Comparison of ENCODE assay signal across 10 mouse cellular contexts in the genomic region with DNA sequence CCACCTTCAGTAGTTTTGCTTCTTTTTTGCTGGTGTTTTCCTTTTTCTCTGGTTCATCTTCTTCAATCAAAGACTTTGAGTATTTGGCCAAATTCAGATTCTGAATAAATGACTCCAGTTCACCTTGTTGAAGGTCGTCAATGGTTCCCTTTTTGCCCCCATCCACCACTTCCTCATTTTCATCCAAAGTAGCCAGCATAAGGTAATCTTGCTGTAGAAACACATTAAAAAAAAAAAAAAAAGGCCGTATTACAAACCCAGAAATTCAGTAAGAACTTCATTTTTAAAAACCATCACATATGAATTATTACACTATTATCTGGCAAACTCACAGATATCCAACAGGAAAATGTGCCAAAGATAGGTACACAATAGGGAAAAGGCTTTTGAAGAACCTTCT. TPM values are rescaled to one million over a fixed set of nuclear protein-coding genes. Genes with fewer than 3 reads are reported as not detected.
A peak's percentile ranks its signal among the peaks of the same experiment; 100 is the strongest.
DNase-seq lines count a peak whose midpoint lies in the region; ATAC-seq lines count a peak whose summit lies in the region.
"Had no signal": no experiment of that assay in that cellular context is flagged by ENCODE, and none has a peak within 500 bp of the region (broad histone marks: within the 10 kb centered on the region; RNA-seq: fewer than 3 reads in every experiment).

No protein-coding gene starts in this region.

- no peak for ATAC-seq in megakaryocyte, adult 5-6 weeks (ENCODE audit: poor library complexity, severe bottlenecking)
- no peak for ATAC-seq in forebrain, embryonic 11.5 days (replicated peaks; ENCODE audit: low FRiP score)
- ATAC-seq in limb, embryonic 15.5 days (ENCODE audit: insufficient number of reproducible peaks, low FRiP score, low TSS enrichment, low read depth): no peak
- no peak for ATAC-seq in stomach, embryonic 15.5 days (ENCODE audit: insufficient read depth, low FRiP score, low read depth)

- peaks cover 44% of the 10 kb centered on the region for H3K4me1 ChIP-seq in megakaryocyte, embryonic 14.5 days
- H3K4me1 ChIP-seq in forebrain, embryonic 11.5 days (replicated peaks; ENCODE audit: control insufficient read depth, insufficient read depth, low read length): 0 out of 2 replicates have a peak, but pooled peaks cover 5% of the 10 kb centered on the region
- H3K4me1 ChIP-seq in limb, embryonic 15.5 days: peaks cover 20% of the 10 kb centered on the region; the same call in 1 of the 2 replicates
- H3K4me1 ChIP-seq in stomach, embryonic 15.5 days: 0 out of 2 replicates have a peak, but pooled peaks cover 2% of the 10 kb centered on the region

- WGBS in forebrain, embryonic 11.5 days: 84% methylated on average over 2 of the region's 2 CpGs
- WGBS in limb, embryonic 15.5 days: 83% methylated on average over 2 of the region's 2 CpGs
- 65% methylated on average over 2 of the region's 2 CpGs for WGBS in stomach, embryonic 15.5 days

- H3K27ac ChIP-seq in forebrain, embryonic 11.5 days (ENCODE audit: low read depth, low read length): no peak overlapping the region
- no peak overlapping the region for H3K27ac ChIP-seq in limb, embryonic 15.5 days
- no peak overlapping the region for H3K27ac ChIP-seq in stomach, embryonic 15.5 days

- H3K27me3 ChIP-seq in megakaryocyte, embryonic 14.5 days (replicated peaks): no peaks in the 10 kb centered on the region
- H3K27me3 ChIP-seq in forebrain, embryonic 11.5 days (ENCODE audit: control insufficient read depth, insufficient read depth, low read length): no peaks in the 10 kb centered on the region
- no peaks in the 10 kb centered on the region for H3K27me3 ChIP-seq in limb, embryonic 15.5 days
- H3K27me3 ChIP-seq in stomach, embryonic 15.5 days (replicated peaks): no peaks in the 10 kb centered on the region

- no peak for DNase-seq in forebrain, embryonic 11.5 days (ENCODE audit: low spot score)
- DNase-seq in spleen, postnatal 14 days (ENCODE audit: low spot score in 2 of 2): no peak
- no peak for DNase-seq in ovary, postnatal 10 days (ENCODE audit: low spot score)
- no peak for DNase-seq in frontal cortex, postnatal 25 days (ENCODE audit: low spot score in 2 of 2)
- DNase-seq: kidney, postnatal 4 days had no signal

- H3K36me3 ChIP-seq in megakaryocyte, embryonic 14.5 days (replicated peaks; ENCODE audit: low read length): peaks cover 50% of the 10 kb centered on the region
- no peaks in the 10 kb centered on the region; the same call in 1 of the 2 replicates for H3K36me3 ChIP-seq in forebrain, embryonic 11.5 days (ENCODE audit: control insufficient read depth, insufficient read depth, low read length)
- H3K36me3 ChIP-seq in limb, embryonic 15.5 days: peaks cover 51% of the 10 kb centered on the region
- peaks cover 15% of the 10 kb centered on the region; the same call in 1 of the 2 replicates for H3K36me3 ChIP-seq in stomach, embryonic 15.5 days

- H3K4me3 ChIP-seq in megakaryocyte, embryonic 14.5 days (replicated peaks): peak overlapping the region; percentile 94
- peak overlapping the region; percentile 49 for H3K4me3 ChIP-seq in forebrain, embryonic 11.5 days (ENCODE audit: low read depth, low read length)
- H3K4me3 ChIP-seq in limb, embryonic 15.5 days: peak overlapping the region; percentile 93
- H3K4me3 ChIP-seq in stomach, embryonic 15.5 days (replicated peaks): peak overlapping the region; percentile 88

- H3K9me3 ChIP-seq in megakaryocyte, embryonic 14.5 days: no peaks in the 10 kb centered on the region
- no peaks in the 10 kb centered on the region for H3K9me3 ChIP-seq in forebrain, embryonic 11.5 days (ENCODE audit: control insufficient read depth, low read length)
- H3K9me3 ChIP-seq in limb, embryonic 15.5 days: no peaks in the 10 kb centered on the region
- no peaks in the 10 kb centered on the region for H3K9me3 ChIP-seq in stomach, embryonic 15.5 days

- H3K9ac ChIP-seq in forebrain, embryonic 11.5 days (ENCODE audit: low read length): peak overlapping the region; percentile 62; the same call in 1 of the 2 replicates
- no peak overlapping the region for H3K9ac ChIP-seq in limb, embryonic 15.5 days
- no peak overlapping the region for H3K9ac ChIP-seq in stomach, embryonic 15.5 days

- peak overlapping the region; percentile 70 for H3K4me2 ChIP-seq in forebrain, embryonic 11.5 days (ENCODE audit: low read depth, low read length, severe bottlenecking)
- peak overlapping the region; percentile 71 for H3K4me2 ChIP-seq in limb, embryonic 15.5 days
- peak overlapping the region; percentile 57 for H3K4me2 ChIP-seq in stomach, embryonic 15.5 days

RNA-seq across cellular contexts. Expression of a gene that starts 1.0 kb away (rescaled TPM):
- polyA plus RNA-seq in megakaryocyte, embryonic 14.5 days (2012; ENCODE audit: insufficient read depth, low replicate concordance): 6.0 TPM in 1 of 2 replicates, not detected in the other
- 32.9 and 40.2 TPM in 2 replicates for total RNA-seq in megakaryocyte, adult 5-6 weeks (2015)
- 101 and 115 TPM in 2 replicates for total RNA-seq in megakaryocyte, adult 5-6 weeks (2017)
- polyA plus RNA-seq in forebrain, embryonic 11.5 days (2014; fragmentation: Nextera tagmentation; extraction: Ambion mirVana): 57.6 and 59.9 TPM in 2 replicates
- polyA plus RNA-seq in limb, embryonic 15.5 days (2015; fragmentation: Nextera tagmentation; extraction: Ambion mirVana): 40.6 and 61.9 TPM in 2 replicates
- 54.3 and 54.4 TPM in 2 replicates for polyA plus RNA-seq in stomach, embryonic 15.5 days (2015; fragmentation: Nextera tagmentation; extraction: Ambion mirVana)

RNA-seq across cellular contexts. Expression of a gene that starts 1.1 kb away (rescaled TPM):
- 2.2 TPM in 1 of 2 replicates, not detected in the other for polyA plus RNA-seq in megakaryocyte, embryonic 14.5 days (2012; ENCODE audit: insufficient read depth, low replicate concordance)
- total RNA-seq in megakaryocyte, adult 5-6 weeks (2015): 61.6 and 64.7 TPM in 2 replicates
- 40.6 and 54.7 TPM in 2 replicates for total RNA-seq in megakaryocyte, adult 5-6 weeks (2017)
- 46.1 and 52.7 TPM in 2 replicates for polyA plus RNA-seq in forebrain, embryonic 11.5 days (2014; fragmentation: Nextera tagmentation; extraction: Ambion mirVana)
- 50.5 and 52.4 TPM in 2 replicates for polyA plus RNA-seq in limb, embryonic 15.5 days (2015; fragmentation: Nextera tagmentation; extraction: Ambion mirVana)
- 51.7 and 57.7 TPM in 2 replicates for polyA plus RNA-seq in stomach, embryonic 15.5 days (2015; fragmentation: Nextera tagmentation; extraction: Ambion mirVana)

RNA-seq across cellular contexts. Expression of a gene that starts 19.6 kb away (rescaled TPM):
- 4.5 TPM in 1 of 2 replicates, not detected in the other for polyA plus RNA-seq in megakaryocyte, embryonic 14.5 days (2012; ENCODE audit: insufficient read depth, low replicate concordance)
- 28.2 and 36.8 TPM in 2 replicates for total RNA-seq in megakaryocyte, adult 5-6 weeks (2015)
- total RNA-seq in megakaryocyte, adult 5-6 weeks (2017): 36.5 and 56.0 TPM in 2 replicates
- polyA plus RNA-seq in forebrain, embryonic 11.5 days (2014; fragmentation: Nextera tagmentation; extraction: Ambion mirVana): 98.7 and 121 TPM in 2 replicates
- 91.2 and 101 TPM in 2 replicates for polyA plus RNA-seq in limb, embryonic 15.5 days (2015; fragmentation: Nextera tagmentation; extraction: Ambion mirVana)
- 113 and 115 TPM in 2 replicates for polyA plus RNA-seq in stomach, embryonic 15.5 days (2015; fragmentation: Nextera tagmentation; extraction: Ambion mirVana)

RNA-seq across cellular contexts. Expression of a gene that starts 29.1 kb away (rescaled TPM):
- not detected in 2 replicates for polyA plus RNA-seq in megakaryocyte, embryonic 14.5 days (2012; ENCODE audit: insufficient read depth, low replicate concordance)
- not detected in 2 replicates for total RNA-seq in megakaryocyte, adult 5-6 weeks (2015)
- total RNA-seq in megakaryocyte, adult 5-6 weeks (2017): 1.4 TPM in 1 of 2 replicates, not detected in the other
- polyA plus RNA-seq in forebrain, embryonic 11.5 days (2014; fragmentation: Nextera tagmentation; extraction: Ambion mirVana): 0.33 TPM in 1 of 2 replicates, not detected in the other
- 0.22 TPM in 1 of 2 replicates, not detected in the other for polyA plus RNA-seq in limb, embryonic 15.5 days (2015; fragmentation: Nextera tagmentation; extraction: Ambion mirVana)
- polyA plus RNA-seq in stomach, embryonic 15.5 days (2015; fragmentation: Nextera tagmentation; extraction: Ambion mirVana): 0.14 and 0.35 TPM in 2 replicates
- polyA plus RNA-seq: brain, embryonic 14.5 days had no signal

RNA-seq across cellular contexts. Expression of a gene that starts 53.5 kb away (rescaled TPM):
- polyA plus RNA-seq in megakaryocyte, embryonic 14.5 days (2012; ENCODE audit: insufficient read depth, low replicate concordance): 7.4 TPM in 1 of 2 replicates, not detected in the other
- 22.9 and 27.2 TPM in 2 replicates for total RNA-seq in megakaryocyte, adult 5-6 weeks (2015)
- total RNA-seq in megakaryocyte, adult 5-6 weeks (2017): 48.4 and 58.0 TPM in 2 replicates
- polyA plus RNA-seq in forebrain, embryonic 11.5 days (2014; fragmentation: Nextera tagmentation; extraction: Ambion mirVana): 6.5 and 7.5 TPM in 2 replicates
- polyA plus RNA-seq in limb, embryonic 15.5 days (2015; fragmentation: Nextera tagmentation; extraction: Ambion mirVana): 10.1 and 13.2 TPM in 2 replicates
- 16.0 and 16.4 TPM in 2 replicates for polyA plus RNA-seq in stomach, embryonic 15.5 days (2015; fragmentation: Nextera tagmentation; extraction: Ambion mirVana)

Comparison
In these comparisons a context has a peak if more than half of its experiments do, and no peak if none do; other contexts are left out.
1. RNA of a gene that starts 1.1 kb away (polyA plus RNA-seq): 51.7 to 57.7 TPM in stomach, embryonic 15.5 days, 50.5 to 52.4 TPM in limb, embryonic 15.5 days and 46.1 to 52.7 TPM in forebrain, embryonic 11.5 days; 2.2 TPM in megakaryocyte, embryonic 14.5 days; every median in the first group is over 10 times any median in the second.
2. RNA of a gene that starts 19.6 kb away (polyA plus RNA-seq): 98.7 to 121 TPM in forebrain, embryonic 11.5 days, 113 to 115 TPM in stomach, embryonic 15.5 days and 91.2 to 101 TPM in limb, embryonic 15.5 days; 4.5 TPM in megakaryocyte, embryonic 14.5 days; every median in the first group is over 10 times any median in the second.
3. Peak in every context shown above with its lines, with median percentiles within 50 percentile points of each other: H3K4me3 ChIP-seq and H3K4me2 ChIP-seq.